Mouse (Mus musculus) right cerebral cortex, postnatal 4 days (tissue): Measurements from ENCODE around the gene Slc35c2.

ENCODE experiments used
- DNase-seq: peaks from one replicate; pipeline ENCODE4 v3.0.0-alpha.2; 2022

The Slc35c2 gene

DNA sequence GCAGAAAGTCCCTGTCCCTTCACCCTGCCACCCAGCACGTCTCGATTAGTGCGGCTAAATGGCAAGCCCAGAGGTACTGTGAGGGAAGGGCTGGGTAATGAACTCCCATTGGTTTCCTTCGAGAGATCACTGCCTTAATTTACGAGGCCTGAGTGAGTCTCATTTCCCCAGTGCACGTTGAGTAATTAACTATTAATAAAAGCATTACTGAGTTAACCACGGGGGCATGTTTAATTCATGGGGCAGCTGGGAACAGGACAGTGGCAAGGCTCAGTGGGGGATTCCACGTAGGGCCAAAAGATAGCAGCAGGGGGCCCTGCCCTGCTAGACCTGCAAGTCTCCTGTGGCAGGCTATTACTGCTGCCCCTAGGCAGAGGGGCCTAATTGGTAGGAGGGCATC is 16.3 kb downstream of the Slc35c2 start:
- DNase-seq = no peak

- DNase-seq = no peak
Observed at GRCm38 (mm10) chr2:165270858-165271257, 16.8 kb downstream of the Slc35c2 start.

DNA sequence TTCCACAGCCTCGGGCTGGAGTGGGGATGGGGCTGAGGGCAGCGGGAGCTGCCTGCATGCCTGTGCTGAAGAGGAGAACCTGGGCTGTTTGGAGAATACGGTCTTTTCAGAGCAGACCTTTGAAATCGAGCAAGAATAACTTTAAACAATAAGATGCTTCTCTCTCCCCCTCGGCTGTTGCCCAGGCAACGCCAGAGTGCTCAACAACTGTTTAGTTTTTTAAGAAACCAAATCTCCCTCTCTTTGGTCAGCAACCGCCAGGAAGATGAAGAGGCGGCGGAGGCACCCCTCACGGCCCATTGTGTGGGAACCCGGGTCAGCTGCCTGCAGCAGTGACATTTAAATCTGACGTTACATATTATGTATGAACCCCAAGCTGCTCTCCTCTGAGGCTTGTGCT is 20.9 kb downstream of the Slc35c2 start:
- DNase-seq = no peak

DNA sequence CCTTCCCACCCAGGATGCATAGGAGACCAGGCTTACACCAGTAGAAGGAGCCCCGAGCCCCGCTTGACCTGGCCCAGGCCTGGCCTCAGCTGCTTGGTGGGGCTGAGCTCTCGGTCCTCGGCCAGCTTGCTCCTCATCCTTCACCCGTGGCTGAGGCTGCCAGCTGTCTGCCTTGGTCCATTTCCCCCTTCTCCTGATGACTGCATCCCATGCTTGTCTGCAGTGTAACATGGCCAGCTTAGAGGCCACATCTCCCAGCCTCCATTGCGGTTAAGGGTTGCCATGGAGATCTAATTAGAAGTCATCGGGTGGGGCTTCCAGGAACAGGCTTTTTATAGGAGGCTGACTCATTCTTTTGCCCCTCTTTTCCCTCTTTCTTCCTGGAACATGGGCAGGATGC is 23.8 kb downstream of the Slc35c2 start:
- DNase-seq = no peak

DNA sequence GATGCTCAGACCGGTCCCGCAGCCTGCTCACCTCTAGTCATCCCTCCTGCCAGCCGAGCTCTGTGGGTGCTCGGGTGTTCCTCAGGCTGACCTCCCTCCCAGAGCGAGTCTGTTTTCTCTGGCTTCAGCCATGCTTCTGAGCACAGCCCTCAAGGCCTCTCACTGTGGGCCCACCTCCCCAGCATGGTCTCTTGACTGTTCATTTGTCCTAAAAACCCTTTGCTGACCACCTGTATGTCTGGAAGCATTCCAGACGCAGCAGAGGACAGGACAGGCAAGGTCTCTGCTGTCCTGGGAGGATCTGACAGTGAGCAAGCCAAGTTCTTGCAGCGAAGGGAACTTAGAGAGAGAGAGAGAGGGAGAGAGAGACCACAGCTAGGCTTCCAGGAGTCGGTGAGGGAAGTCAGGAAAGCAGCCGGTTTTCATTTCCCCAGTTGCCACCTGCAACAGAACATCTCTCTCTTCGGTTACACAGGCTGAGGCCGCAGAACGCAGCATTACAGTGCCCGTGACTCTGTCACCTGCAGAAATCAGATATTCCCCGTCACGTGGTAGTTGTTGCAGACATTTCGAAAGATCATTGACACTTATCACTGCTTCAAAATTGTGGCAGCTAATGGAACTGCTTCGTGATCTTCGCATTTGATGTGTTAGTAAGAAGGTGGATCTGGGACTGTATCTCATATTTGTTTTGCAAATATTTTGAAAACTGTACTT is 25.2 kb downstream of the Slc35c2 start:
- no peak for DNase-seq

- DNase-seq = no peak
Observed at GRCm38 (mm10) chr2:165259859-165260258, 27.8 kb downstream of the Slc35c2 start.

DNA sequence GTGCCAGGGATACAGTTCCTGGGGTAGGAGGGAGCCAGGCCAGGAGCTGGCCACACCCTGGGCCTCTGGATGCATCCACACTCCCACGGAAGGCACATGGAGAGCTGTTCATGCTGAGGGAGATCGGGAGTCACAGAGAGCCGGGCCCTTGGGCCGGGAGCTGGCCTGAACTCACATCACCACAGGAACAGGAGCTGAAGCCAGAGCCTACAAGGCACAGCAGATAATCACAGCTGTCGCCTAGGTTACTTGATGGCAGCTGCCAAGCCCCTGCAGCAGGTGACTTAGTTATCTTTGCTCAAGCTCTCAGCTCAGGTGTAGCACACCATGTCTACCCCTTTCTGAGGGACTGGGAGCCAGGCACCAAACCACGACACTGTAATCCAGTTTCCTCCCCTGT is 29.3 kb downstream of the Slc35c2 start:
- no peak for DNase-seq

DNA sequence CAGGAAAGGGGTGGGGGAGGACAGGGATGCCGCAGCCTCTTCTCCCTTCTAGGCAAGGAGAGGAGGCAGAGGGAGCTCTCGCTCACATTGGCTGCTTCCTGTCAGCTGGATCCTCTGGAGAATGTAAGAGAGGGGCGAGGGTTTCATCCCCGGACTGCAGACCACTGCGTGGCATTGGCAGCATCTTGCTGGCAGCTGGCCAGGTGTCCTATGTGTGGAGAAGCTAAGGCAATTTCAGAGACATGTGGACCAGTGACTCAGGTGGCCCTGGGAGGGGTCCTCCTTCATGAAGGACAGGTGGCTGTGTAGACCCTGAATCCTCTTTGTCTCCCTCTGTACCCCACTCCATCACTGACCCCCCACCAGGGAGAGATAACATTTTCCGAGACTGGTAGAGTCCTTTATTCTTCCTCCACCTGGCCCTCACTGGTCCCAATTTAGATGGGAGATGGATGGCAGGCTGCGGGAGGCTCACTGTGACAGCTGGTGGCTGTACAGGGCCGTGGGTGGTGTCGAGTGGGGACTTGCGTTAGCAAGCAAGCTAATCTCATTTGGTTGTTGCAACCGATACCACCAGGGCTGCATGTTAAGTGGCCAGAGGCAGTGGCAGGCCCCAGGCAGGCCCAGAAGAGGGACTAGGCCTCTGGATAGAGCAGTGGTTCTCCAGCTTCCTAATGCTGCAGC is 30.4 kb downstream of the Slc35c2 start:
- DNase-seq = no peak

GRCm38 (mm10) chr2:165256213-165256612 is 31.5 kb downstream of the Slc35c2 start:
- no peak for DNase-seq

- DNase-seq = no peak
Observed at GRCm38 (mm10) chr2:165253867-165254266, 33.8 kb downstream of the Slc35c2 start.

DNA sequence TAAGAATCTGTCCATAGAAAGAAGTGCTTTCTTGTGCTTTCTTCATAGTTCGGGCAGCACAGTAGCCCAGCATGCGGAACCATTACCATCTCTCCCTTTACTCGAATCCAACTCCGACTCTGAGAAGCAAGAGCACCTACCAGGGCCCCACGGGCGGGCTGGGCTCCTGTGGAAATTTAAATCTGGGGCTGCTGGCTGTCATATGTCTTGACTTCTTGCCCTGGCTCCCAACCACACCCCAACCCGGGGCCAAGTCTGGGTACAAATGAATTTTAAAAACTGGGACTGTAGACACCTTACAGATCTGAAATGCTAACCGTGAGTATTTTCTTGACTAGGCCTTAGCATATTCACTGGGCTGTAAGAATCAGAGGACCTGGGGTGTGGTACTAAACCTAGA is 34.4 kb downstream of the Slc35c2 start:
- DNase-seq = no peak

GRCm38 (mm10) chr2:165252801-165253200 is 34.9 kb downstream of the Slc35c2 start:
- no peak for DNase-seq

DNA sequence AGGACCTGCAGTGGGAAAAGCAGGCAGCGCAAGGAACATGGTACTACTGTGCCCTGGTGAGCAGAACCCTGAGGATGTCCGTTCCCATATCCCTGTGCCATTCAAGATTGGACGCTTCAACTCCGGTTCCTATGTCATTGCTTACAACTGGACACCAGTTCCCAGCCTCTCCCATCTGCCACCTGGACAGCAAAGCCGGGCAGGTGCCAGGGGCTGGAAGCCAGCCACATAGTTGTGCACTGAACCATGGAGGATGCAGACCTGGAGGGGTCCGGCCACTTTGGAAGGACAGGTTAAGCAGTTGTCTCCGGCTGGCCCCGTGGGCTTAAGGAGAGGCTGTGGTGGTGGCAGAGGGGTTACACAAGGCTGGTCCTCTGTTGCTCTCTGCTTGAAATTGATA is 35.3 kb downstream of the Slc35c2 start:
- no peak for DNase-seq

GRCm38 (mm10) chr2:165250903-165251302 is 36.8 kb downstream of the Slc35c2 start:
- no peak for DNase-seq

- no peak for DNase-seq
Observed at GRCm38 (mm10) chr2:165248967-165249366, 38.7 kb downstream of the Slc35c2 start.

- no peak for DNase-seq
Observed at GRCm38 (mm10) chr2:165246349-165246748, 41.3 kb downstream of the Slc35c2 start.

DNA sequence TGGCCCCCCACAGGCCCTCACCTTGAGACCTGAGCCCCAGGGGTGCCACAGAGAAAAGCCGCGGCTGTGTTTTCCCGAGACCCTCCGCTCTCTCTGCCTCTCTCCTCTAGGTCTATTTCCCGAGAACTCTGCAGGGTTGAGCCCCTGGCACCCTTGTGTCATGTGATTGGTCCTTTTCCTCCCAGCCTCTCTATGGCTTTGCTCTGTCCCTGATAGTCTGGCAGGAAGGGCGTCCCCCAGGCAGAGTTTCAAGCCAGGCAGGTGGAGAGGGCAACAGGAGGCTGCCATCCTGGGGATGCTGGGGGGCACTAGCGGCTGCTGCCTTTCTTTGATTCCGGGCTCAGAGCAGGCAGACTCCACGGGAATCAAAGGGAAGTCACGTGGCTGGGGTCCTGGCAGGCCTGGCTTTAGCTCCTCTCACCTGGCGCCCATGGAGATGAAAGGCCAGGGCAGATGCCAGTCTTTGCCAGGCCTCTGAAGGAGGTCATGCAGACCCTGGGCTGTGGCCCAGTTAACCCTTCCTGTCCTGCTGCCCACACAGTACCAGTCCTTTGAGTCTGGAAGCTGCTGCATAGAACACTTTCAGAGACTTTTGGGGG is 44.4 kb downstream of the Slc35c2 start:
- DNase-seq = no peak

DNA sequence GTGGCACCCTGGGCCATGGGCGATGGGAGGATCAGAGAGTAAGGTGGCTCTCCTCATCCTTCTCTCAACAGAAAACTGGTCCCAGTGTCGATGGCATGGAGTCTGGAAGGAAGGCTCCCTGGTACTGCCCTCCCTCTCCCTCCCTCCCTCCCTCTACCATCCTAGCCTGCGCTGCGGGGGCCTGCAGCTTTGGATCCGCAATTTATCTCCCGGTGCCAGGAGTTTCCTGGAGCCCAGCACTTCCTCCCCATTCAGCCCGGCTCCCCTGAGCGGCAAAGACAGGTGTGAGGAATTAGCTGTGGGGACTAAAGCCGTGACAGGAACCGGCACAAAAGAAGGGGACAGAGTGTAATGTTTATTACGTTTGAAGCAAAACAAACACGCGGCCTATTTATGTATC is 45.1 kb downstream of the Slc35c2 start:
- DNase-seq = no peak

DNA sequence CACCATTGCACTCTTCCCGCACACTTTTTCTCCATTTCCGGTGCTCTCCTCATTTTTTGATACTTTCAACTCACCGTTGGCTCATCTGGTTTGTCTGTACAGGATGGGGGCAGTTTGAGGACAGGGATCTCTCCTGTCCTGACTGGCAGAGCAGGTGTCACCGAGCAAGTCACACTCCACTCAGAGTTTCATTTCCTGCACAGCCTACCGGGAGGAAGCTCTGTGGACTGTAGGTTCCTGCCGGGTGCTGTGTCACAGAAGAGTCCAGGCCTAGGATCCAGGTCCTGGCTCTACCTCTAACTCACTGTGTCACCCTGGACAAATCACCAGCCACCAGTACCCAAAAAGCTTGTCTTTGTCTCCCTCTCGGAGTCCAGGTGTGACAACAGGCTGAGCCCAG is 45.9 kb downstream of the Slc35c2 start:
- no peak for DNase-seq

- no peak for DNase-seq
Observed at GRCm38 (mm10) chr2:165240371-165240770, 47.3 kb downstream of the Slc35c2 start.

GRCm38 (mm10) chr2:165239533-165240144 is 48.0 kb downstream of the Slc35c2 start:
- no peak for DNase-seq

GRCm38 (mm10) chr2:165238416-165239145 is 49.1 kb downstream of the Slc35c2 start:
- no peak for DNase-seq
